Mouse (Mus musculus) embryonic facial prominence, embryonic 12.5 days (tissue): ENCODE measurements at regions not wholly inside any gene's neighbourhood (a gene's known extent, or its start where the extent isn't known, plus 50 kb on each side); places are given as distances from the start of the nearest gene placed in this dataset.

Experiments
- ATAC-seq: fragments of 200-750 bp; cut with Nextera tagmentation; 2 replicates; pipeline ENCODE4 v1.8.0; 2017; ENCODE audit not compliant: insufficient number of reproducible peaks, insufficient read depth, low FRiP score, low TSS enrichment
- H3K27ac ChIP-seq: fragments of 300-500 bp; sonication (generic); 2 replicates; pipeline ENCODE4 v1.5.1; 2016; ENCODE audit warnings: mild to moderate bottlenecking
- H3K27me3 ChIP-seq: fragments of 300-500 bp; sonication (generic); 2 replicates; pipeline ENCODE4 v1.6.1; 2016; ENCODE audit warnings: mild to moderate bottlenecking, moderate library complexity
- H3K36me3 ChIP-seq: fragments of 300-500 bp; sonication (generic); 2 replicates; pipeline ENCODE4 v1.6.1; 2016; ENCODE audit warnings: mild to moderate bottlenecking
- H3K4me1 ChIP-seq: fragments of 300-500 bp; sonication (generic); 2 replicates; pipeline ENCODE4 v1.6.1; 2016
- H3K4me2 ChIP-seq: fragments of 300-500 bp; sonication (generic); replicated peaks from 2 replicates; pipeline ENCODE4 v1.6.1; 2016; ENCODE audit warnings: mild to moderate bottlenecking, moderate library complexity
- H3K4me3 ChIP-seq: fragments of 300-500 bp; sonication (generic); 2 replicates; pipeline ENCODE4 v1.5.1; 2016; ENCODE audit warnings: mild to moderate bottlenecking
- H3K9ac ChIP-seq: fragments of 300-500 bp; sonication (generic); 2 replicates; pipeline ENCODE4 v1.6.1; 2016; ENCODE audit warnings: mild to moderate bottlenecking, moderate library complexity
- H3K9me3 ChIP-seq: fragments of 300-500 bp; sonication (generic); 2 replicates; pipeline ENCODE4 v1.6.1; 2016; ENCODE audit warnings: mild to moderate bottlenecking, moderate library complexity
- WGBS: fragments of 180-500 bp; shearing (Covaris S2); methylation state at CpG from one replicate; pipeline ENCODE4 v1.1.7; 2016; 5-methylcytosine and 5-hydroxymethylcytosine counted together

DNA sequence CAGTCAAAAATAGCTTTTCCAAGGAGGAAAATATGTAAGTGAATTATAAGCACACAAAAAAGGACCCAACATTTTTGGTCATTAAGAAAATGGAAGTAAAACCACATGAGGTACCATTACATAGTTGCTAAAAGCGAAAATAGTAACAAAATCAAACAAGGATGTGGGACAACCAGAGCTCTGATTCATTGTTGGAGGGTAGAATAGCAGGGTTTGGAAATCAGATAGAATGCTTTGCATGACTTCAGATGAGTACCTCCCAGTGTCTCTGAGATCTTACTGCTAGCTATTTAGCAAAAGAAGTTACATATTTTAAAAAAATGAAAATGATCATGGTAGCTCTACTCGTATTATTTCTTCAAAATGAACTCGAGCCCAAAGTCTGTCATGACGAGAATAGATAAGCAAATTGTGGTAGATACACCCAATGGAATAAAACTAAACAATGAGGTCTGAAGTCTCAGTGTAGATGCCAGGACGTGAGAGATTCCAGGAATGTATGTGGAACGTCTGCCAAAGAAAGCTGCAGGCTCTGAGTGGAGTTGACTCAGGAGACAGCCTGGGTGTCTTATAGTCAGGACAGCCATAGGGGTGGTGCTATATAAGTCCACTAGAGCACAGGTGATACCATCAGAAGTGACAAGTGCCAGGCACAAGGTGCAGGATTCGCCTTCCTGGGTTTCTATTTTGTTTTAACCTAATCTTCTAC, 113.2 kb upstream of the Pbx1 start:
- Histone ChIP-seq H3K4me1 (no peaks in the 10 kb centered on the region), H3K27ac (no peak overlapping the region), H3K4me2 (no peak overlapping the region), H3K36me3 (no peaks in the 10 kb centered on the region), H3K4me3 (no peak overlapping the region), H3K9me3 (no peaks in the 10 kb centered on the region), H3K9ac (no peak overlapping the region), H3K27me3 (no peaks in the 10 kb centered on the region)
- ATAC-seq = no peak
- 69% methylated on average over 7 of the region's 7 CpGs for WGBS

DNA sequence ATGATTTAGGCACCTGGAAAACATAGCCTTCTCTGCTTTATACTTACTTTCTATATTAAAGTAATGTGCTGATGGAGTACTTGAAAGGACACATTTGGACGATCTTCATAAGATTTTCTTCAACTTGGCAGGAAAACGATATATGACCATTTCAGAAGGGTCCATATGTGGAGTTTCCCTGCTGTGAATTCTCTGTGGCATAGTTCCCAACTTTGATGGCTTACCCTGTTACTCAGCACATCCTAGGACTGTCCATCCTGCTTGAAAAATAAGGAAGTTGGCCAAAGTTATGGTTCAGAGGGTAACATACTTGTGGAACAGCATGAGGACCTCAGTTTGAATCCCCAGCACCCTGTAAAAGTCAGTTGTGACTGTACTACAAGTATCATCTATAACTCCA, 109.2 kb upstream of the Pbx1 start:
- H3K4me2 ChIP-seq = no peak overlapping the region
- no peak overlapping the region for H3K9ac ChIP-seq
- H3K4me3 ChIP-seq = no peak overlapping the region
- no peak overlapping the region for H3K27ac ChIP-seq
- no peaks in the 10 kb centered on the region for H3K36me3 ChIP-seq
- no peaks in the 10 kb centered on the region for H3K4me1 ChIP-seq
- WGBS = 78% methylated on average over 2 of the region's 2 CpGs
- H3K9me3 ChIP-seq = no peaks in the 10 kb centered on the region
- no peaks in the 10 kb centered on the region for H3K27me3 ChIP-seq
- no peak for ATAC-seq

DNA sequence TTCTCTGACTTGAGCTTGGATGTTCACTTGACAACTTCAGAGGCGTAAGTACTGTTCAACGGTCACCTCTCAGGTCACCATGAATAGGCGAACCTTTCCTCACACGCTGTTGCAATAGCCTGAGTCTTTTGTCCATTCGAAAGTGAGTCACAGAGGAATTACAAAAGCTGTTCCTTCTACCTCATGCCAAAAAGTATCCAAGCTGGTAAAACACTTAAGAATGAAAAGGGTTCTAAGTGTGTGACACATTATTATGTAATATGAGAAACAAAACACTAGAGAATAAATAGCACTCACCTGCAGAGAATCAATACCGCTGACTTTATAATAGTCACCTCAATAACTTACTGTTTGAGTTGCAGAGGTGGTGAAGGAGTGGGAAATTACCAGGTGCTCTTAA, 86.0 kb upstream of the Pbx1 start:
- Histone ChIP-seq H3K4me2 (no peak overlapping the region), H3K4me1 (no peaks in the 10 kb centered on the region), H3K9me3 (no peaks in the 10 kb centered on the region), H3K27me3 (no peaks in the 10 kb centered on the region), H3K36me3 (no peaks in the 10 kb centered on the region), H3K9ac (no peak overlapping the region), H3K4me3 (no peak overlapping the region), H3K27ac (no peak overlapping the region)
- ATAC-seq = no peak
- 87% methylated on average over 6 of the region's 6 CpGs for WGBS

DNA sequence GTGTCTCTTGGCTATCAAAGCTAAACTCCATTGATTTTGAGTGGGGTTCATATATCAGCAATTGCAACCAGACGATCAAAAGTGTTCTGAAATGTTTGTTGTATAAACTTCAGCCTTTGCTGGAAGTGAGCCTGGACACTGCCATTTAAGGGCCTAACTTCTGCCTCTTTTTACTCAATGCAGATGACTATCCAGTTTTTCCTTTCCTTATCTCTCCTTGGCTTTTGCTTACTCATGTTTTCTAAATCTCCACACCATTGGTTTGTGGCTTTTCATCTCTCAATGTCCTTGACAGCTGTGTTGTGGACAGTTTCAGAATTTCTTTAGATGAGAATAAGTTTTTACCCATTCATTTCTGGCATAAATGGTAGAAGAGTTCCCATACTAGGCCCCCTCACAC, 74.3 kb upstream of the Pbx1 start:
- Histone ChIP-seq H3K36me3 (no peaks in the 10 kb centered on the region), H3K9ac (no peak overlapping the region), H3K9me3 (no peaks in the 10 kb centered on the region), H3K27me3 (no peaks in the 10 kb centered on the region), H3K4me3 (no peak overlapping the region), H3K4me2 (no peak overlapping the region), H3K4me1 (no peaks in the 10 kb centered on the region), H3K27ac (no peak overlapping the region)
- WGBS = 81% methylated on average over 1 of the region's 1 CpGs
- no peak for ATAC-seq

DNA sequence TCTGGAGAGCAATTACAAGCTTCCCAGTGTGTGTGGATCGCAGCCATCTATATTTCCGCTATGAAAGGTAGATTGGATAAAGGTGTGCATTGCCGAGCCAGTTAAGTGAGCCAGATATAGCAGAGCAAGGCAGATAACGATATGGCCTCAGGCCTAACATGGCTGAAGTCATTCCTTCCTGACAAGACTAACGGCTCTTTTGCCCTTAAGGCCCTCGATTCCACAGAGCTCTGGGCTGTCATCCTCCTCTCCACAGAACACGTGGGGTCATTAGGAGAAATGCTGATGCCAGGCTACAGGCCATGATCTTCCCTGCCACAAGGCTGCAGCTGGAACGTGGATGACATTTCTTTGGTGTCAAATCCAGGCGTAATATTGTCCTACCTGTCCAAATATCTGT, 72.7 kb upstream of the Pbx1 start:
- H3K9me3 ChIP-seq = no peaks in the 10 kb centered on the region
- WGBS = 71% methylated on average over 9 of the region's 9 CpGs
- H3K4me2 ChIP-seq = no peak overlapping the region
- no peaks in the 10 kb centered on the region for H3K4me1 ChIP-seq
- no peak for ATAC-seq
- no peaks in the 10 kb centered on the region for H3K27me3 ChIP-seq
- H3K27ac ChIP-seq = no peak overlapping the region
- H3K36me3 ChIP-seq = no peaks in the 10 kb centered on the region
- no peak overlapping the region for H3K9ac ChIP-seq
- no peak overlapping the region for H3K4me3 ChIP-seq

DNA sequence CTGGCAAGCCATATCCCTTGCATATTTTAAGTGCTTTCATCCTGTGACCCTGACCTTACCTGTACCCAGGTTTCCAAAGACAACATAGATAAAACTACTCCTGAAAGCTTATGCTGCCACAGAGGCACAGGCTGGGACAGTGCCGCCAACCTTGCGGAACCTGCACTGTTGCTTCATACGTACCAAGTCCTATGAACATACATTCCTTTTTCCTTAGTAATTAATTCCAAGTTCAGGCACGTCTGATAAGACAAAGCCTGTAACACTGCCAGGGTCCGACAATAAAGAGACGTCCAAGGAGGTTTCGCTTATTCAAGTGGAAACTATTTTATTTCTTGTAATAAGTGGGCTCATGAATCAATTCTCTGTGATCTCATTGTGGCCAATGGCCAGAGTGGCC, 70.2 kb upstream of the Pbx1 start:
- WGBS = 57% methylated on average over 7 of the region's 7 CpGs
- no peak overlapping the region for H3K4me2 ChIP-seq
- no peak overlapping the region for H3K27ac ChIP-seq
- no peaks in the 10 kb centered on the region for H3K9me3 ChIP-seq
- no peaks in the 10 kb centered on the region for H3K27me3 ChIP-seq
- no peaks in the 10 kb centered on the region for H3K36me3 ChIP-seq
- H3K4me3 ChIP-seq = no peak overlapping the region
- no peaks in the 10 kb centered on the region for H3K4me1 ChIP-seq
- H3K9ac ChIP-seq = no peak overlapping the region
- no peak for ATAC-seq

DNA sequence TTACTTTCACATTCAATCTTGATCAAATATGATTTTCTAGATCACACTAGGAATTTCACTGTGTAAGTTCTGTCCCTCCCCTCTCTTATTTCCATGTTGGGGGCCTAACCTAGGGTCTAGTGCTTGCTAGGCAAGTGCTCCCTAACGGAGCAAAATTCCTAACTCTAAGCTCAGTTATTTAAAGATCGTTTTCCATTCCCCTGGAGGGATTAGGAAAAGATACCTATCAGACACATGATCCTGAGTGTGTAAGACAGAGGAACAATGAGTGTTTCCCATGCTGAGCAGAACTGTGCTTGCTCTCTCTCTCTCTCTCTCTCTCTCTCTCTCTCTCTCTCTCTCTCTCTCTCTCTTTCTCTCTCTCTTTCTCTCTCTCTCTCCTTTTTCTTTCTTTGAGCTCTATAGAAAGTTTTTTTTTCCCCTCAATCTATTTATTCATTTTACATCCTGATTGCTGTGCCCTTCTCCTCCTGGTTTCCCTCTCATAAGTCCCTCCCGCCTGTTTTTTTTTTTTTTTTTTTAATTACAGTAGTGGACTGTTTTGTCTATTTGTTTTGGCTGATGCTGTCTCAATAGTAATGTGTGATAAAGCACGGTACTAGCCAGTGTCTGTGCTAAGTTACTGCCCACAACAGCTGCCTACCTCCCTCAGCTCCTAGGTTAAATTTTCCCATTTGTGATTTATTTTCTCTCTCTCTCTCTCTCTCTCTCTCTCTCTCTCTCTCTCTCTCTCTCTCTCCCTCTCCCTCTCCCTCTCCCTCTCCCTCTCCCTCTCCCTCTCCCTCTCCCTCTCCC, 69.5 kb upstream of the Pbx1 start:
- no peaks in the 10 kb centered on the region for H3K36me3 ChIP-seq
- H3K9me3 ChIP-seq = no peaks in the 10 kb centered on the region
- WGBS = 24% methylated on average over 4 of the region's 4 CpGs
- H3K4me1 ChIP-seq = no peaks in the 10 kb centered on the region
- H3K4me3 ChIP-seq = no peak overlapping the region
- no peaks in the 10 kb centered on the region for H3K27me3 ChIP-seq
- no peak overlapping the region for H3K4me2 ChIP-seq
- no peak overlapping the region for H3K9ac ChIP-seq
- no peak overlapping the region for H3K27ac ChIP-seq
- no peak for ATAC-seq

DNA sequence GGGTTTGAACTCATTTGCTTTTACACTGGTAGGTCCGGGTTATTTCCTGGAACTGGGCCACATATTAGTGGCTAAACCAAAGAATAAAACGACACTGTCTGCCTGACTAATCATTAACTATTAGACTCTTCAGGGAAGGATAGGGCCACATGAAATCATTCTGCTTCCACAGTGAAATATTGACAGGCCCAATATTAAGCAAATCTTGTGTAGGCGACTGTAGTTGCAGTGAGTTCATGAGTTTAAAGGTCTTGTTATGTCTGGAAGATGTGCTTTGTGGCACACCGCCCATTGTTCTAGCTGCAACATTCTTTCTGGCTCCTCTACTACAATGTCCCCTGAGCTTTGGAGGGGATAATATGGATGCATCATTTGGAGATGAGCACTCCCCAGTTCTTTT, 65.7 kb upstream of the Pbx1 start:
- peaks cover 5% of the 10 kb centered on the region; the same call in 1 of the 2 replicates for H3K4me1 ChIP-seq
- WGBS = 83% methylated on average over 4 of the region's 4 CpGs
- no peak for ATAC-seq

DNA sequence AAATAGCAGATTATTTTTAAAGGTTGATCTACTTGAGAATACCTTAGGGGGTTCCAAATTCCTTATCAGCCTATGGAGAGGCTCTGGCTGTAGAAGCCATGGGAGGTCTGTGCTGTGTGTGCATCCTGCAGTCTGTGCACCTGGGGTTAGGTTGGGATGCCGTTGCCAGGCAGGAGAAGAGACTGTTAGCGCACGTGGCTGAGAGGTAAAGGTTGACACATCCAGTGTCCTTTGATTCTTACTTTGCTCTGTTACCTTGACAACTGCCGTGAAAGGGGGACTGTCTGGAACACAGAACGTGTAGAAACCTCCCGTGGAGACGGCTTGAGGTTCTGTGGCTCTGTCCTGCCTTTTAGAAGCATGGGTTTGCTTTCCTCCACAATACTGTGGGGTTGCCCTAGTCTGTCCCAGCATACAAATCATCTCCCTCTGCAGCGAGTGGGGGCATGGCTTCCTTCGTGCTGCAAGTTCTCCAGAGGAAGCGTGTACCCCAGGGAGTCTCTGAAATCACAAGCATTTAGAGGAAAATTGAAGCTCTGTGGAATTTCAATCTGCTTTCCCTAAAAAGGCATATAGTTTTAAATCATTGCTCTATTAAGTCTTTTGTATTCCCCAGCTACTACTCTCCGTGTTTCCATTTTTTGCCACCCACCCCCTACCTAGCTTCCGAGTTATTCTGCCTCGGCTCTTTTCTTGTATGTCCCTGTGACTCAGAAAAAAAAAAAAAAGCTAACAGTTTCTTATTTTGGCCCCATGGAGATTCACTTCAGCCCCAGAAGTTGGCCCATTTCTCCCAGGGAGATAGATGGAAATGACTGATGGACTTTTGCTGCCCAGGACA, 63.8 kb upstream of the Pbx1 start:
- 51% methylated on average over 13 of the region's 13 CpGs for WGBS
- H3K4me2 ChIP-seq = no peak overlapping the region
- no peak overlapping the region for H3K4me3 ChIP-seq
- H3K27me3 ChIP-seq = no peaks in the 10 kb centered on the region
- no peak overlapping the region for H3K27ac ChIP-seq
- H3K36me3 ChIP-seq = no peaks in the 10 kb centered on the region
- H3K9ac ChIP-seq = no peak overlapping the region
- no peak for ATAC-seq
- H3K4me1 ChIP-seq = peaks cover 5% of the 10 kb centered on the region; the same call in 1 of the 2 replicates
- no peaks in the 10 kb centered on the region for H3K9me3 ChIP-seq

More for the DNA sequence above, 65.7 kb upstream of the Pbx1 start:
- Histone ChIP-seq H3K27me3 (no peaks in the 10 kb centered on the region), H3K27ac (no peak overlapping the region), H3K9me3 (no peaks in the 10 kb centered on the region), H3K36me3 (no peaks in the 10 kb centered on the region), H3K9ac (no peak overlapping the region), H3K4me3 (no peak overlapping the region), H3K4me2 (no peak overlapping the region)

DNA sequence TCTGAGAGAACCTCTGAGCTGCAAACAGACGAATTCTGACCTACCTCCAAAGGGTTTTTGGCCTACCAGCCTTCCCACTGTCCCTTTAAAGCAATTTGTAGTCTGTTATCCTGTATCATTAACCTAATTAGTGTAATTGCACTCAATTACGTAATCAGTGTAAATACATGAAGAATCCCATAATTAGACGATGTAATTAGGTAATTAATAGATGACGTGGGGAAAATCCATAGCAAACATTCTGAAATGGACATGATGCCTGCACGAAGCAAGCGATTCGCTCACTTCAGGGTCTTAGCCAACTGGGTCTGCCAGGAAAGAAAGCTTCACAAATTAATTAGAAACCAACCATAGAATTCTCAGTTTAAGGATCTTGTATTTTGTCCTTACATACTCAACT, 55.4 kb upstream of the Pbx1 start:
- no peak for ATAC-seq
- Histone ChIP-seq H3K4me3 (no peak overlapping the region), H3K27ac (no peak overlapping the region), H3K9me3 (no peaks in the 10 kb centered on the region), H3K4me1 (no peaks in the 10 kb centered on the region), H3K27me3 (no peaks in the 10 kb centered on the region), H3K36me3 (no peaks in the 10 kb centered on the region), H3K9ac (no peak overlapping the region), H3K4me2 (no peak overlapping the region)
- WGBS = 60% methylated on average over 7 of the region's 7 CpGs

DNA sequence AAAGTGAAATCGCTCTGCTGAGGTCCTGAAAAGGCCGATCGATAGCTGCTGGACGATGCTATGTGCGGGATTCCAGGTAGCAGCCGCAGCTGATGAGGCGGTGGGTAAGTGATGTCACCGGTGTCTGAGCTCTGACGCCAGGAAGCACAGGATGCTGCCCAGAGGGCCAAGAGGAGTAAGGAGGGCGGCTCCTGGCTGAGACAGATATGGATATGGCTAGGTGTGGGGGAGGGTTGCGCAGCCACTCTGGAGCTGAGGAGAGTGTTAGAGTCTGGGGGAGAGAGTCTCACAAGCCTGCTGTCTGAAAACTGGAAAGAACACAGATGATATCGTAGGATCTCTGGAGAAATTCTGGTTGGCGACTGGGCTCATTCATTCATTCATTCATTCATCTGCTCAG, 51.6 kb upstream of the Pbx1 start:
- 74% methylated on average over 13 of the region's 13 CpGs for WGBS
- no peak for ATAC-seq
- H3K36me3 ChIP-seq = no peaks in the 10 kb centered on the region
- H3K4me1 ChIP-seq = no peaks in the 10 kb centered on the region
- no peak overlapping the region for H3K4me2 ChIP-seq
- H3K27ac ChIP-seq = no peak overlapping the region
- H3K9ac ChIP-seq = no peak overlapping the region
- no peak overlapping the region for H3K4me3 ChIP-seq
- H3K27me3 ChIP-seq = no peaks in the 10 kb centered on the region
- H3K9me3 ChIP-seq = no peaks in the 10 kb centered on the region
